Mouse (Mus musculus) spleen, postnatal 0 days (tissue): ENCODE results near the gene 4930544G11Rik. TPM values are rescaled to one million over a fixed set of nuclear protein-coding genes. Genes with fewer than 3 reads are reported as not detected.

Experiments
- polyA plus RNA-seq: library from polyadenylated mRNA; unstranded; fragments of >200 nt; fragmentation: Nextera tagmentation; extraction: Ambion mirVana; gene quantifications from 2 replicates; pipeline ENCODE4 v1.2.1, GENCODE M21; 2015

4930544G11Rik gene
- polyA plus RNA-seq: not detected in 2 replicates

GRCm38 (mm10) chr6:65952309-65952708 lies at the start of gene 4930544G11Rik:
4930544G11Rik (plus strand) TSS chr6:65952609.

Other genes starting within 250 kb of the 4930544G11Rik start
- 3.7 and 5.3 TPM in 2 replicates for gene Prdm5, start 173.6 kb upstream of the 4930544G11Rik start, polyA plus RNA-seq